Mouse (Mus musculus) monocyte, adult 59 days (primary cell): ENCODE data around the gene 1810010D01Rik. TPM values are rescaled to one million over a fixed set of nuclear protein-coding genes. Genes with fewer than 3 reads are reported as not detected.

Source experiments
- total RNA-seq, 2 experiments: library from RNA; stranded (reverse); gene quantifications; one replicate each; pipeline ENCODE4 v1.2.4; 2023

The 1810010D01Rik gene
- total RNA-seq: 1 to 10 TPM; 1.7 to 2.6 TPM

GRCm38 (mm10) chr7:145208006-145208405 lies at the start of gene 1810010D01Rik:
1810010D01Rik (minus strand) TSS chr7:145208119.

Other genes starting within 250 kb of the 1810010D01Rik start
- gene Tpcn2, start 75.9 kb upstream of the 1810010D01Rik start, total RNA-seq: 10 to 100 TPM; 52.9 to 55.6 TPM
- gene Mrgprf, start 92.7 kb upstream of the 1810010D01Rik start, total RNA-seq: not detected
- gene Mrgprd, start 106.7 kb upstream of the 1810010D01Rik start, total RNA-seq: not detected